Mouse (Mus musculus) C2C12 (cell line): ENCODE data around the gene Ssbp3.

Source experiments
- CEBPB ChIP-seq: IDR thresholded peaks from one replicate; pipeline ENCODE4 v1.6.1; 2011; ENCODE audit warnings: low read depth, mild to moderate bottlenecking, control low read depth, moderate library complexity
- CTCF ChIP-seq: IDR thresholded peaks from one replicate; pipeline ENCODE4 v1.5.1; 2011; ENCODE audit not compliant: control insufficient read depth, insufficient read depth, insufficient read length
- MYOG ChIP-seq: IDR thresholded peaks from one replicate; pipeline ENCODE4 v1.6.1; 2011; ENCODE audit not compliant: control insufficient read depth, insufficient read length; ENCODE audit errors: extremely low read depth
- USF1 ChIP-seq: IDR thresholded peaks from one replicate; pipeline ENCODE4 v1.6.1; 2011; ENCODE audit warnings: low read depth, mild to moderate bottlenecking, control low read depth, moderate library complexity

- TF ChIP-seq CTCF (no peak), MYOG (no peak), CEBPB (no peak), USF1 (no peak)
Measured at GRCm38 (mm10) chr4:106921375-106922336, 11.2 kb downstream of the Ssbp3 start.
